Mouse (Mus musculus) kidney, embryonic 14.5 days (tissue): ENCODE results near the gene Tmem135. TPM values are rescaled to one million over a fixed set of nuclear protein-coding genes. Genes with fewer than 3 reads are reported as not detected.

Experiments used
- ATAC-seq: fragments of 200-750 bp; cut with Nextera tagmentation; 2 replicates; pipeline ENCODE4 v1.8.0; 2017; ENCODE audit warnings: moderate number of reproducible peaks, mild to moderate bottlenecking, moderate TSS enrichment, moderate library complexity; ENCODE audit not compliant: low FRiP score, low TSS enrichment
- H3K27ac ChIP-seq: fragments of 300-500 bp; sonication (generic); 2 replicates; pipeline ENCODE4 v1.5.1; 2014; ENCODE audit warnings: low read depth, mild to moderate bottlenecking, low read length, moderate library complexity, mixed read lengths
- H3K27me3 ChIP-seq: fragments of 300-500 bp; sonication (generic); 2 replicates; pipeline ENCODE4 v1.6.1; 2014; ENCODE audit warnings: mild to moderate bottlenecking, low read length; ENCODE audit not compliant: control insufficient read depth, insufficient read depth
- H3K36me3 ChIP-seq: fragments of 300-500 bp; sonication (generic); 2 replicates; pipeline ENCODE4 v1.6.1; 2014; ENCODE audit warnings: low read length, mixed read lengths; ENCODE audit not compliant: control insufficient read depth, insufficient read depth
- H3K4me1 ChIP-seq: fragments of 300-500 bp; sonication (generic); 2 replicates; pipeline ENCODE4 v1.6.1; 2014; ENCODE audit warnings: low read length, mixed read lengths; ENCODE audit not compliant: control insufficient read depth, insufficient read depth
- H3K4me2 ChIP-seq: fragments of 300-500 bp; sonication (generic); replicated peaks from 2 replicates; pipeline ENCODE4 v1.6.1; 2014; ENCODE audit warnings: low read depth, mild to moderate bottlenecking, low read length
- H3K4me3 ChIP-seq: fragments of 300-500 bp; sonication (generic); 2 replicates; pipeline ENCODE4 v1.5.1; 2014; ENCODE audit warnings: mild to moderate bottlenecking, low read length
- H3K9ac ChIP-seq: fragments of 300-500 bp; sonication (generic); 2 replicates; pipeline ENCODE4 v1.6.1; 2014; ENCODE audit warnings: low read depth, mild to moderate bottlenecking, low read length, moderate library complexity
- H3K9me3 ChIP-seq: fragments of 300-500 bp; sonication (generic); 2 replicates; pipeline ENCODE4 v1.6.1; 2016; ENCODE audit warnings: low read length; ENCODE audit not compliant: control insufficient read depth
- WGBS: fragments of 180-500 bp; shearing (Covaris S2); extraction: QIAGEN DNeasy Blood & Tissue Kit; methylation state at CpG from one replicate; pipeline ENCODE4 v1.1.7; 2014; 5-methylcytosine and 5-hydroxymethylcytosine counted together
- polyA plus RNA-seq: library from polyadenylated mRNA; unstranded; fragments of >200 nt; fragmentation: Nextera tagmentation; extraction: Ambion mirVana; gene quantifications from 2 replicates; pipeline ENCODE4 v1.2.1, GENCODE M21; 2014

Gene Tmem135
- polyA plus RNA-seq, 1 experiment from 2014 or later = 31.9 TPM

DNA sequence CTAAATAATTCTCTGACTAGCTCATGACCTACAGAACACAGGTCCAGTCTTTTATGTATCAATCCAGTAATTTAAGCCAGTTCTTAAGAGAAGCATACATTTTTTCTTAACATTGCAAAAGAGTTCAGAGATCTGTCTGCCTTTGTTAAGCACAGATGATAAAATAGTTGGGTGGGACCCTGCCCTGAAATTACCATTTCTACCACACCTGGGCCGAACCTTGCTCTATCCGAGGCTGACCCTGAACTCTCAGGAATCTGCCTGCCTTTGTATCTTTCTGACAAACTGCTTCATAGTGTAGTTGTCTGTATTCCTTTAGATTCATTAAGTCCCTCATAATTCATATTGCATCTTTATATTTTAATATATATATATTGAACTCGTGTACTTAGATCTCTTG lies 87.9 kb downstream of the Tmem135 start:
- H3K27me3 ChIP-seq = no peaks in the 10 kb centered on the region
- no peaks in the 10 kb centered on the region for H3K36me3 ChIP-seq
- H3K4me3 ChIP-seq = no peak overlapping the region
- no peak overlapping the region for H3K4me2 ChIP-seq
- H3K27ac ChIP-seq = no peak overlapping the region
- no peak for ATAC-seq
- 0 out of 2 replicates have a peak, but pooled peaks cover 2% of the 10 kb centered on the region for H3K9me3 ChIP-seq
- 93% methylated on average over 3 of the region's 3 CpGs for WGBS
- no peaks in the 10 kb centered on the region for H3K4me1 ChIP-seq
- H3K9ac ChIP-seq = no peak overlapping the region

DNA sequence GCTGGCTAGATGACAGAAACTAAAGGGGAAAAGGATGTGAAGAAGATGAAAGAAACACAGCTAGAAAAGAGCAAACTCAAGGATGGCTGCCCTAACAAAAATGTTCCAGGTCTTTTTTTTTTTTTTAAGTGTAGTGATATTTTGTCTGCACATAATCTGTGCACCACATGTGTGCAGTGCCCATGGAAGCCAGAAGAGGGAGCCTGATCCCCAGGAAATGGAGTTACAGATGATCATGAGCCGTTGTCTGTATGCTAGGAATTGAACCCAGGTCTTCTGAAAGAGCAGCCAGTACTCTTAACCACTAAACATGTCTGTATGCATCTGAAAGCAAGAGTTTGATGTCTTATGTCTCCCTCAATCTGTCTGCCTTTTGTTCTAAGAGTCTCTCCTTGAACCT lies 92.5 kb downstream of the Tmem135 start:
- ATAC-seq = no peak
- whole genome bisulfite sequencing = 100% methylated on average over 1 of the region's 1 CpGs
- Histone ChIP-seq H3K27me3 (no peaks in the 10 kb centered on the region), H3K9me3 (0 out of 2 replicates have a peak, but pooled peaks cover 2% of the 10 kb centered on the region), H3K4me2 (no peak overlapping the region), H3K9ac (no peak overlapping the region), H3K4me1 (peaks cover 4% of the 10 kb centered on the region), H3K36me3 (no peaks in the 10 kb centered on the region), H3K27ac (no peak overlapping the region), H3K4me3 (no peak overlapping the region)

DNA sequence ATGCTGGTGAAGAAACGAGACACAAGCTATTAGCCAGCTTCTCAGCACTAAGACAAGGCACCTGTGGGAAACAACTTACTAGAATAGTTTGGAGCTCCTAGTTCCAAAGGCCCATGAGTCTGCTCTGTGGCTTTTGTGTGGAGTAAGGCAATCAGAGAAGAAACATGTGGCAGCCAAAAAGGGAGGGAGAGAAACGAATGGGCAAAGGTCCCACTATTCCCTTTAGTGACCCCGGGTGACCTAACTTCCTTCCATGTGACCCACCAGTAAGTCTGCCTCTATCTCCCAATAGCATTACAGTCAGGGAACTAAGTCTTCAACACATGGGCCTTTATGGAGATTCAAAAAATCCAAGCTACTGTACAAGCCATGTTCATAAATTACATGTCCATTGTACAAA lies 95.1 kb downstream of the Tmem135 start:
- Histone ChIP-seq H3K9ac (no peak overlapping the region), H3K4me2 (no peak overlapping the region), H3K9me3 (0 out of 2 replicates have a peak, but pooled peaks cover 2% of the 10 kb centered on the region), H3K4me1 (peaks cover 4% of the 10 kb centered on the region), H3K4me3 (no peak overlapping the region), H3K27ac (no peak overlapping the region), H3K36me3 (peaks cover 3% of the 10 kb centered on the region; the same call in 1 of the 2 replicates), H3K27me3 (no peaks in the 10 kb centered on the region)
- whole genome bisulfite sequencing = 61% methylated on average over 3 of the region's 3 CpGs
- no peak for ATAC-seq

DNA sequence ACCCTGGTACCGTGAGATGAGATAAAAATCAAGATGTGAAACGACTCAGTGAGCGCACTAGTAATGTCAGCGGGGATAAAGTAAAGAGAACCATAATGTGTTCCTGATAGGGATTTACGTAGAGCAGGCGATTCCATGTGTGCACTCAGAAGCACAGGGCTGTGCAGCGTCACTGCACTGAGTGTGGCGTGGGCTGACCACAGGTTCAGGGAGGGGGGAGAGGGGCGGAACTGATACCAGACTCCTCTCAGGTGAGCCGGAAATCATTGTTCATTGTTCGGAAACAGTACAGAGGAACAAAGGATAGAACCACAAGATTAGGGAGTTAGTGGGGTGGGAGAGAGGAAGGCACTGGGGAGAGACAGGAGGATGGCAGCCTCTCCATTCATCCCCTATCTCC lies 95.8 kb downstream of the Tmem135 start:
- 0 out of 2 replicates have a peak, but pooled peaks cover 2% of the 10 kb centered on the region for H3K9me3 ChIP-seq
- no peak overlapping the region for H3K27ac ChIP-seq
- no peaks in the 10 kb centered on the region for H3K27me3 ChIP-seq
- no peak overlapping the region for H3K4me3 ChIP-seq
- no peak overlapping the region for H3K9ac ChIP-seq
- ATAC-seq = no peak
- peaks cover 4% of the 10 kb centered on the region for H3K4me1 ChIP-seq
- H3K36me3 ChIP-seq = peaks cover 9% of the 10 kb centered on the region; the same call in 1 of the 2 replicates
- H3K4me2 ChIP-seq = no peak overlapping the region
- 73% methylated on average over 11 of the region's 11 CpGs for WGBS

DNA sequence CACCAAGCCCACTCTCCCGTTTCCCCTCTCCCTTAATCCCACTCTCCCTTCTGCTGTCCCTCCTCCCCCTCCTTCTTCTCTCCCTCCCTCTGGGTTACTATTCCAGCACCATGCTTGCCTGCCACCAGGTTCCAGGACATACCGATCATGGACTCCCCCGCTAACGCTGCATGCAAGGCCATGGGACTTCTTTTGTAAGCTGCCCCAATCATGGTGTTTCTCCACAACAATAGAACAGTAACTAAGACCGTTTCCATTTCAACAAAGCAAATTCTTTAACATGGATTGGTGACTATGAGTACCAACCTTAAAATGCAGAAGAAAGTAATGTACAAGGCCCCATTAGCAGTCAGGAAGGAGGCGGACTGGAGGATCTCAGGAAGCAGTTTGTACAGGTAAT lies 97.2 kb downstream of the Tmem135 start:
- Histone ChIP-seq H3K4me2 (no peak overlapping the region), H3K36me3 (peaks cover 11% of the 10 kb centered on the region; the same call in 1 of the 2 replicates), H3K4me3 (no peak overlapping the region), H3K27me3 (no peaks in the 10 kb centered on the region), H3K27ac (no peak overlapping the region), H3K9ac (no peak overlapping the region), H3K9me3 (0 out of 2 replicates have a peak, but pooled peaks cover 2% of the 10 kb centered on the region), H3K4me1 (peaks cover 4% of the 10 kb centered on the region)
- WGBS = 84% methylated on average over 6 of the region's 6 CpGs
- ATAC-seq = no peak

DNA sequence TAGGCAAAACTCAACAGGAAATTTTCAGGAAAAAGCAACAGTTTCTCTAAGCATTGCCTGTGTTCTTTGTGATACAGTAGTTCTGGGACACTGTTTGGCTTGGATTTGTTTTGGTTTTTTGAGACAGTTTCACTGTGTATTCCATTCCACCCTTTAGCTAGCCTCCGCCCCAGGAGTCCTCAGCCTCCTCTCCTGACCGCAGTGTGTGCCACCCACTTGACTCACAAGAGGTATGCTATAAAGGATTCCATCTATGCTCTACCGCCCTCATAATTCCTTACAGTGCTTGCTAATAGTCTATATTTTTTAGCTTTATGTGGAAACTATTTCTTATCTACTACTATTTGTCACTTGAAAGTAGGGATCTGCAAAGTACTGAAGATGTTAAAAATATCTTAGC lies 99.1 kb downstream of the Tmem135 start:
- Histone ChIP-seq H3K27ac (no peak overlapping the region), H3K27me3 (no peaks in the 10 kb centered on the region), H3K9me3 (no peaks in the 10 kb centered on the region), H3K4me1 (peaks cover 4% of the 10 kb centered on the region), H3K9ac (no peak overlapping the region), H3K4me2 (no peak overlapping the region), H3K4me3 (no peak overlapping the region), H3K36me3 (peaks cover 11% of the 10 kb centered on the region; the same call in 1 of the 2 replicates)
- ATAC-seq = no peak
- 92% methylated on average over 3 of the region's 3 CpGs for WGBS

- H3K27me3 ChIP-seq = no peaks in the 10 kb centered on the region
- WGBS = 97% methylated on average over 1 of the region's 1 CpGs
These were observed 100.3 kb downstream of the Tmem135 start for GRCm38 (mm10) chr7:89303765-89304164.

DNA sequence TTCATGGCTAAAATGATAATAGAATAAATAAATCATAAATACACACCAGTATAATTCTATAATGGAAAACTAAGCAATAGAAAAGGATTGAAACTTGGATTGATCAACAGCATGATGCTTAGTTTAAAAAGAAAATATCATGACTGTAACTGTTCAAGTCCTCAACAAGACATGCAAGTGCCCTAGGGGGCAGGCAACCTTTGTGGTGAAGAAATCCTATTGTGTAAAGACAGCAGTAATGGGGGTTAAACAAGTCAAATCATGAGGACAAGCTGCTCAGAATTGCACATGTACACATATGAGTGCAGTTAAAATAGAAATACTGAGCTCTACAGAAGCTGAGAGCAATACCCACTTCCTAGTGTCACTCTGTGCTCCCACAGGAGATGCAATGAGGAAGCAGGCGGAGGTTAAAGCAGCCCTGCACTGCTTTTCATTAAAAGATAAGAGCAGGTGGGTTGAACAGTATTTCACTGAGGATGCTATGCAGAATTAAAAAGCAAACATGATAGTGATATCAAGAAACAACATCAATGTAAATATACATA lies 105.0 kb downstream of the Tmem135 start:
- H3K4me3 ChIP-seq = no peak overlapping the region
- 83% methylated on average over 1 of the region's 1 CpGs for WGBS
- H3K9ac ChIP-seq = no peak overlapping the region
- no peaks in the 10 kb centered on the region for H3K27me3 ChIP-seq
- ATAC-seq = no peak
- H3K4me1 ChIP-seq = no peaks in the 10 kb centered on the region
- H3K27ac ChIP-seq = no peak overlapping the region
- no peak overlapping the region for H3K4me2 ChIP-seq
- peaks cover 8% of the 10 kb centered on the region; the same call in 1 of the 2 replicates for H3K36me3 ChIP-seq
- H3K9me3 ChIP-seq = no peaks in the 10 kb centered on the region

More at GRCm38 (mm10) chr7:89303765-89304164, 100.3 kb downstream of the Tmem135 start:
- Histone ChIP-seq H3K9ac (no peak overlapping the region), H3K4me1 (peaks cover 4% of the 10 kb centered on the region), H3K27ac (no peak overlapping the region), H3K4me3 (no peak overlapping the region), H3K36me3 (peaks cover 11% of the 10 kb centered on the region; the same call in 1 of the 2 replicates), H3K4me2 (no peak overlapping the region), H3K9me3 (no peaks in the 10 kb centered on the region)
- no peak for ATAC-seq

DNA sequence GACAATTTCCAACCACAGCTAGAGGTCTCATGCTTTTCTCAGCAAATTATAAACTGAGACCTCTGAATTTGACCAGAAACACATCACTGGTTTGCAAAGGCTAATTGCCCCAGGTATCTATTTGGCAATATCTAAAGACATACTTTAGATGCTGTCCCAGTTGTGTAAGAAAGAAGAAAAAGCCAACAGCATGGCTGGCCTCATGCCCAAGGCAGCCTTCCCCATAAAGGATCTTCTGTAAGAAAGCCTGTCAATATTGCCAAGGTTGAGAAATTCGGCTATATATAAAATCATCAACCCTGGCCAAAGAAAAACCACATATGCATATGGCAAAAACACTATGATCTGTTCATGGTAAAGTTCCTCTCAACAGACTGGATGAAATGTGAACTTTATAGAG lies 107.1 kb downstream of the Tmem135 start:
- Histone ChIP-seq H3K27me3 (no peaks in the 10 kb centered on the region), H3K27ac (no peak overlapping the region), H3K36me3 (no peaks in the 10 kb centered on the region), H3K9me3 (no peaks in the 10 kb centered on the region), H3K4me3 (no peak overlapping the region), H3K9ac (no peak overlapping the region), H3K4me2 (no peak overlapping the region), H3K4me1 (no peaks in the 10 kb centered on the region)
- no peak for ATAC-seq
- WGBS = 97% methylated on average over 1 of the region's 1 CpGs
